Mouse (Mus musculus) ovary, adult 18-20 months (tissue): ENCODE results near the gene Thegl.
"Not testable (repeated sequence)": the region's sequence is repeated elsewhere in the genome, so short reads cannot be mapped to it uniquely, and the experiment has no call there.

Source experiments
- DNase-seq: peaks from one replicate; pipeline ENCODE4 v3.0.0; 2022; ENCODE audit warnings: low spot score, mixed read lengths

Gene Thegl

DNA sequence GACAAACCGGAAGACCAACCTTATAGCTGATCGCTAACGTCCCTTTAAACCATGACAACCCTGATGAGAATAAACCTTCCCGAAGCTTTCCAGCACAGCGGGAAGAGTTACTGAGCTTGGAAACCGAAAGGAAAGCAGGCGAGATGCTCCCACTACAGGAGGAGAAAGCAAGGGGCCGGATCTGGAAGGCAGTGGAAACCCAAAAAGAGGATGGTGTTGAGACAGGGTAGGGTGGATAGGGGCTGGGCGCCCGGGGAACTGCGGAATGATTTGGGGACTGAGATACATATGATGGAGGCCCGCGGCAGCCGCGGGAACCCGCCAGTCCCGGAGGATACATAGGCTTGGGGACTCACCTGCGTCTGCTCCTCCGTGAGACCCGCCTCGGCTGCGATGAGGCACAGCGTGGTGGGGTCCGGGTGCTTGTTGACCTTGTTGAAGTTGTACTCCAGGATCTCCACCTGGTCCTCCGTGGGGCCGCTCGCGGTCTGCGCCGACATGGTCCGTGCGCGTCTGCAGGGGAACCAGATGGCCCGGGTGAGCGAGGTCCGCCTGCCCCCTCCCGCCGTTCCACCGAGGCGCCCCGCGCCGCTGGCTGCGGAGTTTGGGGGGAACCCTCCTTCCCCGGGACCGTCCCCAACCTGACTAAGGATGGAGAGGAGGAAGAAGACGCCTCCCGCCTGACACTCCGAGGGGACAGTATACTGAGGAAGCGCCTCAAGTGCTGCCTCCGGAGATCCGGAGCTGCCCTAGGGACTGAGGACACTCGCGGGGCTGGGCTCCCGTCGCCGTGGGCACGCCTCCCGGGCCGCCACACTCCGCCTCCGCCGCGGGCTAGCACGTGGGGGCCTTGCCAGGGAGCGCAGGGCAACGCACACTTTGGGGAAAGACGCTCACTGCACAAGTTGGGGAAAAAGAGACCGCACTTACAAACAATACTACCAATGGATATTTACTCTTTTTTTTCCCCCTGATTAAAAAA is 79.0 kb downstream of the Thegl start:
- peak; percentile 63 for DNase-seq

DNA sequence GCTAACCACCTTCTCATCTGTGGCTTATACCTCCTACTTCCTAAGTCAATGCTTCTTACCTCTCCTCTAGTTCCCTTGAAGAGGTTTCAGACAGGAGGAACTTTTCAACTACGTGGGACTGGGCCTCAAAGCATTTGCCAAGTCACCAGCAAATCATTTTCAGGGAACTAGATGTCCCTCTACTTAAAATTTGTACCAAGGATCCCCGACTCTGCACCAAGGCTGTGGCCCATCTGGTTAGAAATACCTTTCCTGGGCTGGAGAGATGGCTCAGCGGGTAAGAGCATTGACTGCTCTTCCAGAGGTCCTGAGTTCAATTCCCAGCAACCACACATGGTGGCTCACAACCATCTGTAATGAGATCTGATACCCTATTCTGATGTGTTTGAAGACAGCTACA is 80.4 kb downstream of the Thegl start:
- not testable (repeated sequence) for DNase-seq

DNA sequence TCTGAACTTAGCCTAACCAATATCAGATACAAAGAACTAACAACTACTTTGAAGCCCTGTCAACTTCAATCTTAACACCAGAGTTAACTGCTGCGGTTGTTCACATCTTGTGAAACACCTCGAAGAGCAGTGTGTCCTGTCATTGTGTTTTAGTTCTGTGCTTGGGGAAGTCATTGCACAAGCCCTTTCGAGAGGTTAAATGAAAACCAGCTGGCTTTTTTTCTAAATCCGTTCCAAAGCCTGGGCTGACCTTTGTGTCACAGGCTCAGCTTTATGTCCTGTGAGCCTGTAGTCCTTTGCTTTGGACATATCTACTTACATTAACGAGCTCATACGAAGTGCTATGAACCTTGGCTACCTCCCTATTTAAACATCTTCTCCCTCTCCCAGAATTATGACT is 81.9 kb downstream of the Thegl start:
- no peak for DNase-seq

- no peak for DNase-seq
These were observed 83.1 kb downstream of the Thegl start for GRCm38 (mm10) chr5:77098874-77099273.

DNA sequence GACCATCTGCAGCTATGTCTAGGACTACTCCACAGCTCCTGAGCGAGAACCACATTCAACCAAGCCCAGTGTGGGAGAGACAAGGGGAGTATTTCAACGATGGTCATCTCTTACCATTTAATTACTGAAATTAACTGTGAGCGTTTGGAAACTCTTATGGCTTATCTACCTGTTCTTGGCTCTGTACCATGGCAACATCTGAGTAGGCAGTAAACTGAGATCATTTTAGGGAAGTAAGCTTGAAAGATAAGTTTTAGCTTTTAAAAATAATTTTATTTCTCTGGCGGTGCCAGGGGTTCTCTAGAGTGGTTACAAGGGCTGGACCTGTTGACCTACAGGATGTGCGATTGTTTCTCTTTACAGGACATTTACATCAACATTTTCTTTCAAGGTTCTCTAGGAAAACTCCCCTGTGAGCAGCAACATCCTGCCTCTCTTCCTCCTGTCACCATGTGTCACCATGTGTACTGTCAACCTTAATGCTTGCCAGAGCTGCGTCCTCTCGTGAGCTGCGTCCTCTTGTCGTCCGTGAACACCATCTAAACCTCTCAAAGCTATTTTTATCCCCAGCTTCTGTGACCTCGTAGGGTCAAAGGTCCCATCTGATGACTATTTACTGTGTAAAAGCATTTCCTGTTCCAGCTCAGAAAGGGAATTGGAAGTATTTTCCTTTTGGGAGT is 83.6 kb downstream of the Thegl start:
- DNase-seq: no peak

- DNase-seq: no peak
These were observed 84.2 kb downstream of the Thegl start for GRCm38 (mm10) chr5:77099997-77100380.

DNA sequence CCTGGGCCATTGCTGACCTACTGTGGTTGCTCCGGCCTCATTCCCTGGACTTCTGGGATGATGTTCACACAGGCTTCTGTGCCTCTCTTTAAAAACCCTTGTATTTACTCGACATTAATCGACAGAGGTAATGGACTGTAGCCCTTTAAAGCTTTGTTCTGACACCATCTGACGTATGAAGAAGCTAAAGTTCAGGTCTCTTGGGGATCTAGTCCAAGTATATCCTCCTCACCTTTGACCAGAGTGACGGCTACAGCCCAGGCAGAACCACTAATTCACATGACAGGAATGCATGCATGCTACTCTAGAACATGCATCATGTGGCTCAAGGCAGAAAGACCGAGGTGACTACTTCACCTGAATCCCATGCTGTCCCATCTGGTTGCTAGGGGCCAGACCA is 84.9 kb downstream of the Thegl start:
- no peak for DNase-seq

- DNase-seq: no peak
These were observed 86.9 kb downstream of the Thegl start for GRCm38 (mm10) chr5:77102522-77103365.

GRCm38 (mm10) chr5:77107146-77107822 is 91.5 kb downstream of the Thegl start:
- DNase-seq: no peak

GRCm38 (mm10) chr5:77108806-77109205 is 93.0 kb downstream of the Thegl start:
- DNase-seq: no peak

- DNase-seq: no peak
These were observed 94.0 kb downstream of the Thegl start for GRCm38 (mm10) chr5:77109814-77110213.
